Mouse (Mus musculus): ENCODE measurements at regions not wholly inside any gene's neighbourhood (a gene's known extent, or its start where the extent isn't known, plus 50 kb on each side); places are given as distances from the start of the nearest gene placed in this dataset.

- TF ChIP-seq CTCF (IDR thresholded peaks at IDR 0.05; ENCODE audit: low read depth, low read length) = no peak
- TF ChIP-seq POLR2A (IDR thresholded peaks at IDR 0.05; ENCODE audit: extremely low read depth, insufficient read depth, low read length) = no peak
Observed at GRCm38 (mm10) chr4:89366581-89367141, 55.8 kb upstream of the Cdkn2b start.

Measured in liver, adult 2 months (tissue).